In the genomic region with DNA sequence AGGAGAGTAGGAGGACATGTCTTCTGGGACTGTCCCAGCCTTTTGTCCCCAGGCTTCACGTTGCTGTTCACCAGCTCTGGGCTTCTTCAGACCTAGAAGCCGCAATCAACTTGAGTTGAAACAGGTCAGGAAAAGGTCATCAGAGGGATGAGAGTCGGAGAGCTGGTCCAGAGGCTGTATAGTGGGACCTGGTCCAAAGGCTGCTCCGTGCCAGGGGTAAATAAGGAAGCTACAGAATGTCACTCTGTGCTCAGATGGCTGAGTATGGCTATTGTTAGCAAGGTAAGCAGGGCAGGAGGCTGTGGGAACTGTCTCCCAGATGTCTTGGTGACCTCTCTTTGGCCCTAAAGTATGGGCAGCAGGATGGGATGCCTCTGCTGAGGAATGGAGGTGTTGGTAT, we compare ENCODE assay signal across 11 mouse cellular contexts.
"Had no signal": no experiment of that assay in that cellular context is flagged by ENCODE, and none has a peak within 500 bp of the region (broad histone marks: within the 10 kb centered on the region; RNA-seq: fewer than 3 reads in every experiment).

No protein-coding gene starts in this region.

- H3K4me1 ChIP-seq: limb, embryonic 15.5 days; megakaryocyte, embryonic 14.5 days had no signal

- ATAC-seq: intestine, embryonic 16.5 days had no signal

- DNase-seq: kidney, adult 8-10 months; kidney, postnatal 25 days; lung, embryonic 14.5 days; right cerebral cortex, postnatal 14 days; thymus, postnatal 36 days had no signal

- H3K27me3 ChIP-seq: limb, embryonic 15.5 days; midbrain, embryonic 12.5 days had no signal

- H3K4me2 ChIP-seq: limb, embryonic 15.5 days; lung, embryonic 14.5 days; midbrain, embryonic 12.5 days had no signal

- H3K27ac ChIP-seq: limb, embryonic 15.5 days; liver, embryonic 14.5 days; macrophage; midbrain, embryonic 12.5 days had no signal

- H3K9ac ChIP-seq: limb, embryonic 15.5 days; liver, embryonic 14.5 days; lung, embryonic 14.5 days; midbrain, embryonic 12.5 days had no signal

- H3K4me3 ChIP-seq: limb, embryonic 15.5 days; megakaryocyte, embryonic 14.5 days; midbrain, embryonic 12.5 days had no signal

- H3K36me3 ChIP-seq: limb, embryonic 15.5 days had no signal

- H3K9me3 ChIP-seq: limb, embryonic 15.5 days; megakaryocyte, embryonic 14.5 days; midbrain, embryonic 12.5 days had no signal
